Mouse (Mus musculus) thymus, adult 2 months (tissue): ENCODE measurements around the gene Xpnpep1.

Source experiments
- CTCF ChIP-seq: fragments of 200-500 bp; IDR thresholded peaks from 2 replicates; pipeline ENCODE4 v1.5.1; 2012; ENCODE audit warnings: mild to moderate bottlenecking, control low read depth, low read length, moderate library complexity, borderline replicate concordance; ENCODE audit not compliant: control insufficient read depth, poor library complexity, insufficient read depth; ENCODE audit errors: extremely low read depth
- POLR2A ChIP-seq: fragments of 200-500 bp; IDR thresholded peaks from 2 replicates; pipeline ENCODE4 v1.6.1; 2012; ENCODE audit warnings: mild to moderate bottlenecking, low read length, control low read depth, moderate library complexity; ENCODE audit not compliant: control insufficient read depth, poor library complexity, insufficient read depth; ENCODE audit errors: extremely low read depth

GRCm38 (mm10) chr19:53041570-53041969 is 1.6 kb upstream of the Xpnpep1 start:
- TF ChIP-seq CTCF (no peak), POLR2A (no peak)
